Mouse (Mus musculus) fibroblast of lung, adult 2 months (primary cell): ENCODE data around the gene Nphp1.

ENCODE experiments used
- DNase-seq: peaks from one replicate; pipeline ENCODE4 v3.0.0-alpha.2; 2011; ENCODE audit warnings: low read depth

The Nphp1 gene

GRCm38 (mm10) chr2:127788440-127789116 lies at the start of gene Nphp1:
Gene Nphp1 (minus strand): TSS chr2:127788897.
- peak; percentile 51 for DNase-seq

GRCm38 (mm10) chr2:127832833-127833190 lies 44.1 kb upstream of the Nphp1 start:
- DNase-seq = no peak

GRCm38 (mm10) chr2:127832103-127832832 lies 43.6 kb upstream of the Nphp1 start:
- DNase-seq = no peak

GRCm38 (mm10) chr2:127831401-127832102 lies 42.9 kb upstream of the Nphp1 start, which contains the start of gene Bub1:
Gene Bub1 (minus strand): TSS chr2:127831865.
- DNase-seq = peak; percentile 78

- DNase-seq = peak; percentile 78
Measured at GRCm38 (mm10) chr2:127791919-127792603, 3.4 kb upstream of the Nphp1 start, which contains the start of gene Mtln. Gene Mtln (minus strand): TSS chr2:127792488.

- DNase-seq = no peak
Measured at GRCm38 (mm10) chr2:127789651-127790270, 1.1 kb upstream of the Nphp1 start.

- DNase-seq = no peak
Measured at GRCm38 (mm10) chr2:127789138-127789537, 441 bp upstream of the Nphp1 start.

- no peak for DNase-seq
Measured at GRCm38 (mm10) chr2:127787226-127787625, 1.5 kb downstream of the Nphp1 start.

GRCm38 (mm10) chr2:127778451-127778850 lies 10.2 kb downstream of the Nphp1 start:
- DNase-seq = no peak

GRCm38 (mm10) chr2:127775013-127775412 lies 13.7 kb downstream of the Nphp1 start:
- DNase-seq = no peak

GRCm38 (mm10) chr2:127774578-127774941 lies 14.1 kb downstream of the Nphp1 start:
- DNase-seq = no peak

GRCm38 (mm10) chr2:127773938-127774577 lies 14.6 kb downstream of the Nphp1 start:
- DNase-seq = no peak

GRCm38 (mm10) chr2:127761587-127761986 lies 27.1 kb downstream of the Nphp1 start:
- no peak for DNase-seq

GRCm38 (mm10) chr2:127760429-127761000 lies 28.2 kb downstream of the Nphp1 start:
- DNase-seq = no peak

- no peak for DNase-seq
Measured at GRCm38 (mm10) chr2:127760014-127760413, 28.7 kb downstream of the Nphp1 start.

GRCm38 (mm10) chr2:127759157-127759880 lies 29.4 kb downstream of the Nphp1 start:
- no peak for DNase-seq

GRCm38 (mm10) chr2:127757171-127757570 lies 31.5 kb downstream of the Nphp1 start:
- no peak for DNase-seq

- DNase-seq = no peak
Measured at GRCm38 (mm10) chr2:127754113-127754512, 34.6 kb downstream of the Nphp1 start.

- no peak for DNase-seq
Measured at GRCm38 (mm10) chr2:127751849-127752610, 36.7 kb downstream of the Nphp1 start.
